Mouse (Mus musculus) small intestine, adult 2 months (tissue): ENCODE data around the gene Tpst2.

Source experiments
- CTCF ChIP-seq: fragments of 200-500 bp; IDR thresholded peaks from 2 replicates; pipeline ENCODE4 v1.5.1; 2012; ENCODE audit warnings: low read depth, mild to moderate bottlenecking, control low read depth, inconsistent platforms, low read length, moderate library complexity, mixed read lengths; ENCODE audit not compliant: insufficient replicate concordance, insufficient read length; ENCODE audit errors: extremely low read depth
- POLR2A ChIP-seq: fragments of 200-500 bp; IDR thresholded peaks from 2 replicates; pipeline ENCODE4 v1.6.1; 2012; ENCODE audit warnings: low read depth, mild to moderate bottlenecking, control low read depth, inconsistent platforms, low read length, moderate library complexity

DNA sequence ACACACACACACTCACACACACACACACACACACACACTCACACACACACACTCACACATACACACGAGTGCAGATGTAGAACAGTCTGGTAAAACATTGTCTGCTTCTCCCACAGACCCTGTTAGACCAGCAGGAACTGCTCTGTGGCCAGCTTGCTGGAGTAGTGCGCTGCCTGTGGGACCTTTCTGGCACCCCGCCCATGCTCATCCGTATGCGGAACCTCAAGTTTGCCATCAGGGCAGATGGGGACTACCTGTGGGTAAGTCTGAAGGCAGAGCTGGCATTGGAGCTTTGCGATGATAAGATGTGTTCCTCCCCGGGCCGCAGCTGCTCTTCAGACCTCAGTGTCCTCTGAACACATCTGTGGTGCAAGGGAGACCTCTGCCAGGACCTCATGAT lies 72.7 kb downstream of the Tpst2 start:
- TF ChIP-seq CTCF (no peak), POLR2A (no peak)
